Mouse (Mus musculus) bone marrow macrophage, adult 2 months (primary cell): ENCODE data around the gene Klb. TPM values are rescaled to one million over a fixed set of nuclear protein-coding genes. Genes with fewer than 3 reads are reported as not detected.

Experiments used
- H3K27ac ChIP-seq: 2 replicates; pipeline ENCODE4 v1.5.1; 2012; ENCODE audit warnings: low read depth, low read length; ENCODE audit not compliant: insufficient read depth
- H3K4me1 ChIP-seq: 2 replicates; pipeline ENCODE4 v1.6.1; 2012; ENCODE audit warnings: low read length; ENCODE audit not compliant: control insufficient read depth, insufficient read depth
- H3K4me3 ChIP-seq: 2 replicates; pipeline ENCODE4 v1.5.1; 2012; ENCODE audit warnings: mild to moderate bottlenecking, low read length, moderate library complexity; ENCODE audit not compliant: insufficient read depth
- CTCF ChIP-seq: IDR thresholded peaks from 2 replicates; pipeline ENCODE4 v1.5.1; 2012; ENCODE audit warnings: low read depth, mild to moderate bottlenecking, low read length, moderate library complexity
- POLR2A ChIP-seq: IDR thresholded peaks from 2 replicates; pipeline ENCODE4 v1.6.1; 2012; ENCODE audit warnings: mild to moderate bottlenecking, low read depth, low read length, borderline replicate concordance
- polyA plus RNA-seq: library from polyadenylated mRNA; stranded (reverse); fragments of >200 nt; gene quantifications from 2 replicates; pipeline ENCODE4 v1.2.4, GENCODE M21; 2012; ENCODE audit not compliant: missing spikeins, insufficient read depth, insufficient read length

The Klb gene
- polyA plus RNA-seq, 1 experiment: not detected

DNA sequence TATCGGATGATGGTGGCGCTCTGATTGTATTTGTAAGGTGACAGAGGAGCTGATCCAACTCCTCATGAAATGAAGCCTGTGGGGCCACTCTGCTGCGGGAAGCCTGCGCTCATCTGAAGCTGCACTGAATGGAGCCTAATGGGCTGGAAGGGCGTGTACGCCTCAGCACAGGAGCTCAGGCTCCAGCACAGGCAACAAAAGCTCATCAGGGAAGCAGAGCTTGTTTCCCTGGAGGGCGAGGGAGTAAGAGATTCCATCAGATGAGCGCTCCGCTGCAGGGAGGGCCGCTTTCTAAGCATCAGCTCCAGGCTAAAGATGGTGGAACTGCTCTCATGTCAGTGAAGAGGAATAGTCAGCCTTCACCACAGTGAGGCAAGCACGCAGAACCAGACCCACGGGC is 59.9 kb downstream of the Klb start:
- TF ChIP-seq POLR2A (no peak), CTCF (no peak)
- Histone ChIP-seq H3K4me1 (no peaks in the 10 kb centered on the region), H3K4me3 (no peak overlapping the region), H3K27ac (no peak overlapping the region)

DNA sequence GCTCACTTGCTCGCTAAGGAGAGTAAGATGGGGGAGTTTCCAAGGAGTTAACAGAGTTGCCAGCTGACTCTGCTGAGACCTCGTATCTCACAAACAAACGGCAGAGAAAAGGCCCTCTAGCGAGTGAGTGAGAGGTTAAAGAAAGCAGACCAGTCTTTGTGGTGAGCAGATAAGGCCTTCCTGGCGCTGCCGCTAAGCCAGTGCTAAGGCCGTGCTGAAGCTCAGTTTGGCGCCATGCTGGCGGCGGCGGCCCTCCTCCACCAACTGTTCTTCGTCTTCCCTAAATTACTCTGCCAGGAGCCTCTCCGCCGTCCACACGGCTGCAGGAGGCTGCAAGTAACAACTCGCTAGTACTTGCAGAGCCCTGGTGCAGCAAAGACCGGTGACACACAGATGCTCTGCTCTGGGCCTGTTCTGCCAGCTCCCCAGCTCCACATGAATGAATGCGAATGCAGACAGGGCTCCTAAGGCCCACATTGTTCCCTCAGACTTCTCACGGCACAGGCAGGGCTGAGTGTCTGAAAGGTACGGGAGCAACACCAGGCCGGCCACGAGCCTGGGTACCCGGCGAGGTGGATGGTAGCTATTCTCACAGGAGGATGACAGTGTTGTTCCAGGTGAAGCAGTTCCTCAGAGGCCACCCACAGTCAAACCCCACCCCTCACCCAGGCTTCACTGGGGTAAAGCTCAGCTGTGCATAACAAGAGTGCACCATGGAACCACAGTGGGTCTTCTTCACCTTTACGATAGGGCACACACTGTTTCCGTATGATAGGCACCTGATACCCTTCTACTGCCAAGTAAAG is 67.7 kb downstream of the Klb start:
- TF ChIP-seq POLR2A (no peak), CTCF (no peak)
- Histone ChIP-seq H3K27ac (no peak overlapping the region), H3K4me3 (no peak overlapping the region), H3K4me1 (no peaks in the 10 kb centered on the region)

DNA sequence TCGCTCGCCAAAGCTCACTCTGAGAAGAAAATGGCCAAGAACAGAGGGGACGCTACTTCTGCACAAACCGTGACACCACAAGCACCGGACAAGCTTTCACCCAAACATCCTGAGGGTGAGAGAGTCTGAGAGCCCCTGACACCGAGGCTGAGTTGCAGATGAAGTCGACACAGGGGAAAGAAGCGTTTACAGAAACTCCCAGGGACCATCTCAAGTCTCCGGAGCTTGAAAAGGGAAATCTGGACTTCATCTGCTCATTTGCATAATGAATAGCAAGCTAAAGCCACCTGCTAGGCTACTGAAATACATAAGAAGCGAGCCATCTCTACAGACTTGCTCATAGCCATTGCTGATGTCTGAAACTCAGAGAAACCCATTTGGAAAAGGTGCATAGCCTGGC is 71.0 kb downstream of the Klb start:
- Histone ChIP-seq H3K27ac (no peak overlapping the region), H3K4me1 (no peaks in the 10 kb centered on the region), H3K4me3 (no peak overlapping the region)
- no peak for TF ChIP-seq CTCF
- TF ChIP-seq POLR2A: no peak

DNA sequence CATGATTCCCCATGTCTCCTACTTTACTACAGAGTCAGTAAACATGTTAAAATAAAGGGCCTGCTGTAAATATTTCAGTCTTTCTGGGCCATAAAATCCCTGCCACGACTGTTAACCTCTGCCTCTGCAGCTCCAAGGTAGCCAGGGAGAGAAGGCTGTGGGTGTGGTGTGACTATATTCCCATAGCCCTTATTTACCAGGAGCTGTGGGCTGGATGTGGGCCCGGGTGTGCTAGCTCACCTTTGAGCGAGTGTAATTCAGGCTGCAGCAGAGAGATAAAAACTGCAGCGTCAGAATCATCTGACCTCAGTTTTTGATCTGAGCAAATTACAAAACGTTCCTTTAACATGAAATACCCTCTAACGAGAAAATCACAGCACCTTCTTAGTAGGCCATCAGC is 72.7 kb downstream of the Klb start:
- no peak overlapping the region for H3K27ac ChIP-seq
- H3K4me1 ChIP-seq: peaks cover 3% of the 10 kb centered on the region
- TF ChIP-seq POLR2A (no peak), CTCF (no peak)
- no peak overlapping the region for H3K4me3 ChIP-seq

DNA sequence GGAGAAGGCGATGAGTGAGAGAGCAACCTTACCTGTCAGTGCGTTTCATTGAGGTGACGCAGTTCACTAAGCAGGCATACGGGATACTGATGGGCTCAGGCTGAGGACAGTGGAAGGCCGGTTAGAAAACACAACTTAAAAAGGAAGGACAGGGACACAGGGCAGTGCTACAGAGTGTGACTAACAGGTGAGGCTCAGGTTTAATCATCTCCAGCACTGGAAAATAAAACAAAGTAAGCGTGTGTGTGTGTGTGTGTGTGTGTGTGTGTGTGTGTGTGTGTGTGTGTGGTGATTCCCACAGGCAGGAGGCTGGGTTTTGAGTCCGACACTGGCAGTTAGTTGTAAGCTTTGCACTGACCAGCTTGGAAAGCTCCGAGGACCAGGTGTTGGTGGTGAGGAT is 74.7 kb downstream of the Klb start:
- H3K27ac ChIP-seq: no peak overlapping the region
- H3K4me3 ChIP-seq: no peak overlapping the region
- peaks cover 5% of the 10 kb centered on the region for H3K4me1 ChIP-seq
- no peak for TF ChIP-seq POLR2A
- no peak for TF ChIP-seq CTCF

DNA sequence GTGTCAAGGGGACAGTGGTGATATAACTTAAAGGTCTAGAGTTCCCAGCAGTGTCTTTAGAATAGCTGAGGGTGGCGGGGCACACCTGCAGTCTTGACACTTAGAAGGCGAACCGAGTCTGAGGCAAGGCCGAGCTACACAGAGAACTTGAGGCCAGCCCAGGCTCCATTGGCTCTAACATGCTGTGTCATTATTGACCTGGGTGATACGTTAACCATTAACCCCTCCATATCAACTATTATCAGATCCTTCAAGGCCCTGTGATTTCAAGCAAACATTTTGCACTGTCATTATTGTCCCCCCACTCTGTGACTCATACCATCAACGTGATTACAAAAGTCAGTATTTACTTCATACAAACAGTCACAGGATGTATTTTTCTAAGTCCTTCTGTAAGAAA is 76.1 kb downstream of the Klb start:
- no peak overlapping the region for H3K4me3 ChIP-seq
- peaks cover 14% of the 10 kb centered on the region for H3K4me1 ChIP-seq
- no peak for TF ChIP-seq POLR2A
- TF ChIP-seq CTCF: no peak
- H3K27ac ChIP-seq: no peak overlapping the region

DNA sequence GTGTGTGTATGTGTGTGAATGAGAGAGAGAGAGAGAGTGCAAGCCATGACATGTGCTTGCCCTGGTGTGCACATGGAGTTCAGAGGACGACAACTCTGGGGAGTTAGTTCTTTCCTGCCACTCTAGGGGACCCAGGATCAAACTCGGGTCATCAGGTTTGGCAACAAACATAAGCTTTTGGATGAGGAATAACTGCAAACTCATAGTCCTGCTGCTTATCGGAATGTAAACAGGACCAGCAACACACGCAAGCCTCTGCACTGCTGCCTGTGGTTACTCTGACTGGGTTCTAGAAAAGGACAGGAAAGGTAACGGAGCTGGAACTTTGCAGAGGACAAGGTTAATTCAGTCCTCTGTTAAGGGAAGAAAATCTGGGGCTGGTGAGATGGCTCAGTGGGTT is 77.1 kb downstream of the Klb start:
- no peak overlapping the region for H3K4me3 ChIP-seq
- TF ChIP-seq POLR2A: no peak
- TF ChIP-seq CTCF: no peak
- no peak overlapping the region for H3K27ac ChIP-seq
- H3K4me1 ChIP-seq: peaks cover 17% of the 10 kb centered on the region

DNA sequence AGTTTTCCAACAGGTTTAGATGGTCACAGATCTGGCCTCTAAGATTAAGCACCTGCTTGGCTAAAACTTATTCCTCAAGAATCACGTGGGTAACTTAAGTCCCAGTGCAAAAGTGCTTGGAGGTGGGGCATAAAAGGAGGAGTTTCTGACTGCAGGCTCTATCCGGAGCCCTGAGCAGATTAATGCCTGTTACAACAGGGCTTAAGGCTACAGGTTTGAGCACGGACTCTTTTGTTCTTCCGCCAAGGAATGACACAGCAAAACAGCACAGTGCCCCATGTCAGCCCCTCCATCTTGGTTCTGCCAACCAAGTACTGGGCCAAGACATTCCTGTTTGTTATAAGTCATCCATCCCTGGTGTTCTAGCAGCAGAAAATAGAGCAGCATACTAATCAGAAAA is 80.2 kb downstream of the Klb start:
- H3K4me1 ChIP-seq: peaks cover 17% of the 10 kb centered on the region
- TF ChIP-seq POLR2A (no peak), CTCF (no peak)
- no peak overlapping the region for H3K4me3 ChIP-seq
- H3K27ac ChIP-seq: no peak overlapping the region

DNA sequence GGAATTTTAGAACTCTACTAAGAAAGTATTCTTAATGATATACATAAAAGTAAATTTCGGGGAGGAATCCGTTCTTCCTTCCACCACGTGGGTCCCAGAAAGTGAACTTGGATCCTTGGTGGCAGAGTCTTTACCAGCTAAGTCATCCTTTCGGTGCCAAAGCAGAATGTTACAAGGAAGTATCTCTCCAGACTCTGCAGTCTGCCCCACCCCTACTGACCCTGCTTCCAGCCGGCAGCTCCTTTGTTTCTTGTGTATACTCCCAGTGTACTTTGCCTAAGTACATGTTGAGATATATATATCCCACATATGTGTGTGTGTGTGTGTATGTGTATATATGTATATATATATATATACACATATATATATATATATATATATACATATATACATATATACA is 81.3 kb downstream of the Klb start:
- Histone ChIP-seq H3K4me1 (peaks cover 19% of the 10 kb centered on the region), H3K4me3 (no peak overlapping the region), H3K27ac (no peak overlapping the region)
- TF ChIP-seq POLR2A: no peak
- TF ChIP-seq CTCF: no peak

Other genes with a start within 250 kb of the Klb start
- 58.8 and 59.0 TPM in 2 replicates for gene Klhl5, start 240.8 kb upstream of the Klb start, polyA plus RNA-seq
- 11.8 and 12.0 TPM in 2 replicates for gene Wdr19, start 148.6 kb upstream of the Klb start, polyA plus RNA-seq
- 45.4 and 51.0 TPM in 2 replicates for gene Rfc1, start 12.6 kb upstream of the Klb start, polyA plus RNA-seq
- 591 and 651 TPM in 2 replicates for gene Rpl9, start 43.1 kb downstream of the Klb start, polyA plus RNA-seq
- 23.2 and 25.1 TPM in 2 replicates for gene Lias, start 43.2 kb downstream of the Klb start, polyA plus RNA-seq
- gene Ugdh, start 87.6 kb downstream of the Klb start, polyA plus RNA-seq: 42.8 and 52.7 TPM in 2 replicates
- not detected in 2 replicates for gene Gm43552, start 144.5 kb downstream of the Klb start, polyA plus RNA-seq
- gene Smim14, start 188.9 kb downstream of the Klb start, polyA plus RNA-seq: 232 and 266 TPM in 2 replicates
- gene Ube2k, start 188.9 kb downstream of the Klb start, polyA plus RNA-seq: 127 and 130 TPM in 2 replicates